Mouse (Mus musculus) intestine, embryonic 16.5 days (tissue): ENCODE data around the gene Klhl41. TPM values are rescaled to one million over a fixed set of nuclear protein-coding genes. Genes with fewer than 3 reads are reported as not detected.

Experiments
- polyA plus RNA-seq: library from polyadenylated mRNA; unstranded; fragments of >200 nt; fragmentation: Nextera tagmentation; extraction: Ambion mirVana; gene quantifications from 2 replicates; pipeline ENCODE4 v1.2.1, GENCODE M21; 2015

Klhl41 gene
- polyA plus RNA-seq, 1 experiment from 2014 or later, result 0.18 TPM

Other genes with a start within 250 kb of the Klhl41 start
- 2.0 and 2.2 TPM in 2 replicates for gene Lrp2, start 84.1 kb upstream of the Klhl41 start, polyA plus RNA-seq
- 10.3 and 11.1 TPM in 2 replicates for gene Bbs5, start 22.9 kb upstream of the Klhl41 start, polyA plus RNA-seq
- gene Fastkd1, start 43.4 kb downstream of the Klhl41 start, polyA plus RNA-seq, result 11.3 and 12.0 TPM in 2 replicates
- gene Ppig, start 52.4 kb downstream of the Klhl41 start, polyA plus RNA-seq, result 110 and 126 TPM in 2 replicates
- gene Ccdc173, start 119.5 kb downstream of the Klhl41 start, polyA plus RNA-seq, result 0.84 and 0.97 TPM in 2 replicates
- 22.4 and 23.1 TPM in 2 replicates for gene Phospho2, start 119.5 kb downstream of the Klhl41 start, polyA plus RNA-seq
- gene Klhl23, start 151.8 kb downstream of the Klhl41 start, polyA plus RNA-seq, result 29.5 and 31.1 TPM in 2 replicates
- 223 and 249 TPM in 2 replicates for gene Ssb, start 191.4 kb downstream of the Klhl41 start, polyA plus RNA-seq
- 36.7 and 38.5 TPM in 2 replicates for gene Mettl5, start 215.5 kb downstream of the Klhl41 start, polyA plus RNA-seq
- gene Ubr3, start 227.1 kb downstream of the Klhl41 start, polyA plus RNA-seq, result 8.3 and 11.1 TPM in 2 replicates